Mouse (Mus musculus) liver, adult 2 months (tissue): ENCODE results near the gene Tnk1.

Source experiments
- CTCF ChIP-seq: fragments of 200-500 bp; IDR thresholded peaks from 2 replicates; pipeline ENCODE4 v1.5.1; 2011; ENCODE audit warnings: low read depth, low read length, control low read depth
- POLR2A ChIP-seq: fragments of 200-500 bp; IDR thresholded peaks from 2 replicates; pipeline ENCODE4 v1.6.1; 2011; ENCODE audit warnings: low read length, control low read depth; ENCODE audit not compliant: insufficient read depth; ENCODE audit errors: extremely low read depth

- TF ChIP-seq POLR2A = no peak
- TF ChIP-seq CTCF = no peak
Measured at GRCm38 (mm10) chr11:69894671-69895070, 36.1 kb upstream of the Tnk1 start.
